8 mouse cellular contexts compared by ENCODE assay signal in the genomic region with DNA sequence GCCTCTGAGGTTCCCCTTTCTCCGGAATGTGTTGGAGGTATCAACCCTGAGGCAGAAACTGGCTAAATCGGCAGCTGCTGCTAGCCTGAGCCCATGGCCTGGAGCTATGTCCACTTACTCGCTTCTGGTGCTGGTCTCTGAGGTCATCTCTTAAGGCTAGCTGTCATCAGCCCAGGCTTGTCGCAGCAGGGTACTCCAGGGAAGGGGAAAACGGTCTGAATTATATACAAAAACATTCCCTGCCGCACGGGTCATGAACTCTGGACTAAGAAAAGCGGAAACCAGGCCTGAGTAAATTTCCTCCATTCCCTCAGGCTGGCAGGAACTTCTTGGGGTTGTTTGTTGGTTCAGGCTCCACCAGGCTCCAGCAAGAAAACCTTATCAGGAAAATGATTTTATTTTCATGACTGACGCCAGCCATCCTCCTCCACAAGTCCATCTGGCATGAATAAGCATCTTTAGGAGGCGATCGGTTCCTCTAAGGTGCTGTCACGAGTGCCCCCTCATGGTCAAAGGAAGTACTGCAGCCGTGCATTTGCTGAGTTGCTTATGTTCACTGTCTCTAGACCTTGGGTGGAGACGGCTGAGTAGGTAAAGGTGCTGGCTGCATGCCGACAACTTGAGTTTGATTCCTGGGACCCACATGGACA. TPM values are rescaled to one million over a fixed set of nuclear protein-coding genes. Genes with fewer than 3 reads are reported as not detected.
A peak's percentile ranks its signal among the peaks of the same experiment; 100 is the strongest.
DNase-seq lines count a peak whose midpoint lies in the region; ATAC-seq lines count a peak whose summit lies in the region.

No protein-coding gene starts in this region.

- 22% methylated on average over 15 of the region's 15 CpGs for WGBS in hindbrain, embryonic 13.5 days

- H3K9me3 ChIP-seq in hindbrain, embryonic 13.5 days: no peaks in the 10 kb centered on the region

- H3K4me3 ChIP-seq in hindbrain, embryonic 13.5 days: no peak overlapping the region

- 0 out of 2 replicates have a peak overlapping the region, but pooled peaks have one; percentile 25 for H3K4me2 ChIP-seq in hindbrain, embryonic 13.5 days

- H3K9ac ChIP-seq in hindbrain, embryonic 13.5 days: peak overlapping the region; percentile 39; the same call in 1 of the 2 replicates

- no peaks in the 10 kb centered on the region for H3K36me3 ChIP-seq in hindbrain, embryonic 13.5 days

- no peak; the same call in 1 of the 2 replicates for ATAC-seq in hindbrain, embryonic 13.5 days (ENCODE audit: low FRiP score)

- peak; percentile 99 for DNase-seq in NIH3T3 (ENCODE audit: low read depth)
- DNase-seq in cerebellum, postnatal 10 days: peak; percentile 96 to 99
- DNase-seq in frontal cortex, postnatal 10 days (ENCODE audit: low spot score in 2 of 2): peak; percentile 89 to 91
- peak; percentile 95 to 99 for DNase-seq in layer of hippocampus, postnatal 25 days (ENCODE audit: extremely low spot score in 1 of 2, low spot score in 1 of 2)
- DNase-seq in lung, postnatal 25 days (ENCODE audit: low spot score): peak; percentile 94
- peak; percentile 94 for DNase-seq in right cerebral cortex, adult 18-20 months
- DNase-seq in urinary bladder, postnatal 10 days (ENCODE audit: low spot score): peak; percentile 85

- H3K27ac ChIP-seq in hindbrain, embryonic 13.5 days: peak overlapping the region; percentile 88; the same call in 1 of the 2 replicates

- H3K27me3 ChIP-seq in hindbrain, embryonic 13.5 days: 0 out of 2 replicates have a peak, but pooled peaks cover 5% of the 10 kb centered on the region

- peaks cover 35% of the 10 kb centered on the region for H3K4me1 ChIP-seq in hindbrain, embryonic 13.5 days (replicated peaks)

RNA-seq across cellular contexts. Expression of a gene that starts 1.7 kb away (rescaled TPM):
- polyA plus RNA-seq in hindbrain, embryonic 13.5 days (2015; fragmentation: Nextera tagmentation; extraction: Ambion mirVana): 16.9 and 18.0 TPM in 2 replicates
- total RNA-seq in layer of hippocampus, postnatal 25 days (2021): 10 to 100 TPM in 1 of 2 experiments, 1 to 10 TPM in 1; 9.3 to 10.3 TPM

RNA-seq across cellular contexts. Expression of a gene that starts 11.5 kb away (rescaled TPM):
- polyA plus RNA-seq in hindbrain, embryonic 13.5 days (2015; fragmentation: Nextera tagmentation; extraction: Ambion mirVana): 0.19 TPM in 1 of 2 replicates, not detected in the other
- not detected for total RNA-seq in layer of hippocampus, postnatal 25 days (2021)

RNA-seq across cellular contexts. Expression of a gene that starts 17.9 kb away (rescaled TPM):
- polyA plus RNA-seq in hindbrain, embryonic 13.5 days (2015; fragmentation: Nextera tagmentation; extraction: Ambion mirVana): 104 and 105 TPM in 2 replicates
- total RNA-seq in layer of hippocampus, postnatal 25 days (2021): 10 to 100 TPM; 68.8 to 70.4 TPM

RNA-seq across cellular contexts. Expression of a gene that starts 33.4 kb away (rescaled TPM):
- polyA plus RNA-seq in hindbrain, embryonic 13.5 days (2015; fragmentation: Nextera tagmentation; extraction: Ambion mirVana): not detected in 2 replicates
- not detected for total RNA-seq in layer of hippocampus, postnatal 25 days (2021)

RNA-seq across cellular contexts. Expression of a gene that starts 40.4 kb away (rescaled TPM):
- polyA plus RNA-seq in hindbrain, embryonic 13.5 days (2015; fragmentation: Nextera tagmentation; extraction: Ambion mirVana): 1,452 and 1,454 TPM in 2 replicates
- 100 to 1,000 TPM; 134 to 165 TPM for total RNA-seq in layer of hippocampus, postnatal 25 days (2021)
